Mouse (Mus musculus) kidney, embryonic 14.5 days (tissue): ENCODE measurements around the gene Nell2. TPM values are rescaled to one million over a fixed set of nuclear protein-coding genes. Genes with fewer than 3 reads are reported as not detected.

ENCODE experiments used
- ATAC-seq: fragments of 200-750 bp; cut with Nextera tagmentation; 2 replicates; pipeline ENCODE4 v1.8.0; 2017; ENCODE audit warnings: moderate number of reproducible peaks, mild to moderate bottlenecking, moderate TSS enrichment, moderate library complexity; ENCODE audit not compliant: low FRiP score, low TSS enrichment
- H3K27ac ChIP-seq: fragments of 300-500 bp; sonication (generic); 2 replicates; pipeline ENCODE4 v1.5.1; 2014; ENCODE audit warnings: low read depth, mild to moderate bottlenecking, low read length, moderate library complexity, mixed read lengths
- H3K27me3 ChIP-seq: fragments of 300-500 bp; sonication (generic); 2 replicates; pipeline ENCODE4 v1.6.1; 2014; ENCODE audit warnings: mild to moderate bottlenecking, low read length; ENCODE audit not compliant: control insufficient read depth, insufficient read depth
- H3K36me3 ChIP-seq: fragments of 300-500 bp; sonication (generic); 2 replicates; pipeline ENCODE4 v1.6.1; 2014; ENCODE audit warnings: low read length, mixed read lengths; ENCODE audit not compliant: control insufficient read depth, insufficient read depth
- H3K4me1 ChIP-seq: fragments of 300-500 bp; sonication (generic); 2 replicates; pipeline ENCODE4 v1.6.1; 2014; ENCODE audit warnings: low read length, mixed read lengths; ENCODE audit not compliant: control insufficient read depth, insufficient read depth
- H3K4me2 ChIP-seq: fragments of 300-500 bp; sonication (generic); replicated peaks from 2 replicates; pipeline ENCODE4 v1.6.1; 2014; ENCODE audit warnings: low read depth, mild to moderate bottlenecking, low read length
- H3K4me3 ChIP-seq: fragments of 300-500 bp; sonication (generic); 2 replicates; pipeline ENCODE4 v1.5.1; 2014; ENCODE audit warnings: mild to moderate bottlenecking, low read length
- H3K9ac ChIP-seq: fragments of 300-500 bp; sonication (generic); 2 replicates; pipeline ENCODE4 v1.6.1; 2014; ENCODE audit warnings: low read depth, mild to moderate bottlenecking, low read length, moderate library complexity
- H3K9me3 ChIP-seq: fragments of 300-500 bp; sonication (generic); 2 replicates; pipeline ENCODE4 v1.6.1; 2016; ENCODE audit warnings: low read length; ENCODE audit not compliant: control insufficient read depth
- WGBS: fragments of 180-500 bp; shearing (Covaris S2); extraction: QIAGEN DNeasy Blood & Tissue Kit; methylation state at CpG from one replicate; pipeline ENCODE4 v1.1.7; 2014; 5-methylcytosine and 5-hydroxymethylcytosine counted together
- polyA plus RNA-seq: library from polyadenylated mRNA; unstranded; fragments of >200 nt; fragmentation: Nextera tagmentation; extraction: Ambion mirVana; gene quantifications from 2 replicates; pipeline ENCODE4 v1.2.1, GENCODE M21; 2014

The Nell2 gene
- polyA plus RNA-seq, 1 experiment from 2014 or later: 11.2 TPM

DNA sequence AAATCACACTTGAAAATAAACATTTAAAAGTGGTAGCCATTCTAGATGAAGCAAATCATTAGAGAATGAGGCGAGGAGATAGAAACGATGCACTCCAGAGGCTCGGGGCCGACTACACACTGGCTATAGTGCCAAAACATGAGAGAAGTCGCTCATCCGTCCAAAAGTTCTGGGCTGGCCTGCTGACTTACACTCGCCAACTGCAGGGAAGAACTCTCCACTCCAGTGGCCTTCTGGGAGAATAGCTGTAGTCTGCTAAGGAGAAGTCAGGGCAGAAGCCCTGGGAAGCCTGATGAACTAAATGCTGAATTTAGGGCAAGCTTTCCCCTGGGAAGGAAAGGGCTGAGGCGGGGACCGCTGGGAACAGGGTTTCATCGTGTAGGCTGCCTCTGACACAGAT, 231.8 kb downstream of the Nell2 start:
- no peak for ATAC-seq
- Histone ChIP-seq H3K9ac (no peak overlapping the region), H3K36me3 (no peaks in the 10 kb centered on the region), H3K27me3 (no peaks in the 10 kb centered on the region), H3K4me1 (no peaks in the 10 kb centered on the region), H3K4me2 (no peak overlapping the region), H3K27ac (no peak overlapping the region), H3K4me3 (no peak overlapping the region), H3K9me3 (no peaks in the 10 kb centered on the region)
- WGBS: 83% methylated on average over 10 of the region's 10 CpGs

DNA sequence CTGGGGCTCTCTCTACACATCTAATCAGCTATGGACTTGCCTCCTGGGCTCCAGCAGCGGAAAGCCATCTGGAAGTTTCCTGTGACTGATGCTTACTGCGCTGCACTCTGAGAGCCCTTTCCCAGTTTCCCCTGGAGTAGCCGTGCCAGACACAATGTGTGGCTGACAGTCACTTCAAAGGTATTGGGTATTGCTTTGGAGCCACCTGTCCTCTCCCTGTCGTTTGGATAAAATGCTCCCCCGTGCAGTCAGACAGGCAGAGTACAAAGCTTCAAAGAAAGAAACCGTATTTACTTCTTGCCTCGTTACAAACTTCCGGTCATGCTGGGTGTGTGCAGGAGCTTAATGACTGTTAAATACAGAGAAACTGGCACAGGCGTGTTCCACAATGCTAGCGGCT, 239.3 kb downstream of the Nell2 start:
- ATAC-seq: no peak
- H3K9me3 ChIP-seq: no peaks in the 10 kb centered on the region
- 33% methylated on average over 10 of the region's 10 CpGs for WGBS
- no peaks in the 10 kb centered on the region for H3K4me1 ChIP-seq
- H3K4me2 ChIP-seq: no peak overlapping the region
- H3K27me3 ChIP-seq: no peaks in the 10 kb centered on the region
- no peak overlapping the region for H3K27ac ChIP-seq
- H3K36me3 ChIP-seq: no peaks in the 10 kb centered on the region
- H3K4me3 ChIP-seq: no peak overlapping the region
- H3K9ac ChIP-seq: no peak overlapping the region

DNA sequence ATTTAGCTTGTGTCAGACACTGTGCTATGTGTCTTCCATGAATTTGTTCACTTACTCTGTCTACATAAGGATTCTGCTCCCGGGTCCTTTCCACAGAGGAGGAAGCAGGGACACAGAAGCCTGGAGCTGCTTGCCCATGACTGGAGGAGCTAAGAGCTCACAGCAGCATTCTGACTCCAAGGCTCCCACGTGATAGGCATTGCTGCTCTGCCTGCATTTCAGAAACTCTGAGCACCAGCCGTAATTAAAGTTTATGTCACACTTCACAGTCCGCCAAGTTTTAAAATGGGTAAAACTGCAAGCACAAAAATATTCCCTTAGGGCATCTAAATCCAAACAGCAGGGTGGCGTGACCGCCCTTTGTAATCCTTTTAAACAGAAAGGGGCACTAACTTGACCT, 243.2 kb downstream of the Nell2 start:
- H3K4me1 ChIP-seq: no peaks in the 10 kb centered on the region
- ATAC-seq: peak; percentile 80
- WGBS: 12% methylated on average over 6 of the region's 6 CpGs
- no peak overlapping the region for H3K9ac ChIP-seq
- no peaks in the 10 kb centered on the region for H3K27me3 ChIP-seq
- H3K4me3 ChIP-seq: no peak overlapping the region
- H3K4me2 ChIP-seq: no peak overlapping the region
- no peaks in the 10 kb centered on the region for H3K36me3 ChIP-seq
- H3K9me3 ChIP-seq: no peaks in the 10 kb centered on the region
- no peak overlapping the region for H3K27ac ChIP-seq

DNA sequence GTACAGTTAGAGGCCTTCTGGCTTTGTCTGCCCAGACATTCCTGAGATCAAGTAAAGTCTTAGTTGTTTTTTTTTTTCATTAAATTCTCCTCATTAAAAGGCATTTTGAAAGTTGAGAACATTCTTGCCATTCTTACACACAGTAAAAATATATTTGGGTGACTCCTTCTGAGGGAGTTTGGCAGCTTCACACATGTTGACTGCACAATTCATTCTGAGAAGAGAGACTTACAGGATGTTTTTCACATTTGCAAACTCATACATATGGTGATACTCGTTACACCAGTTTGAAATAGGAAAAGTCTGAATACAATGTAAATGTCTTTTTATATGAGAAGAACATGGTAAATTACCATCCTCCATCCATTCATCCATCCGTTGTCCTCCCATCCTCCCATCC, 247.4 kb downstream of the Nell2 start:
- Histone ChIP-seq H3K36me3 (no peaks in the 10 kb centered on the region), H3K9ac (no peak overlapping the region), H3K27me3 (no peaks in the 10 kb centered on the region), H3K4me1 (no peaks in the 10 kb centered on the region), H3K27ac (no peak overlapping the region), H3K9me3 (no peaks in the 10 kb centered on the region), H3K4me3 (no peak overlapping the region), H3K4me2 (no peak overlapping the region)
- no peak for ATAC-seq
- 76% methylated on average over 2 of the region's 2 CpGs for WGBS

DNA sequence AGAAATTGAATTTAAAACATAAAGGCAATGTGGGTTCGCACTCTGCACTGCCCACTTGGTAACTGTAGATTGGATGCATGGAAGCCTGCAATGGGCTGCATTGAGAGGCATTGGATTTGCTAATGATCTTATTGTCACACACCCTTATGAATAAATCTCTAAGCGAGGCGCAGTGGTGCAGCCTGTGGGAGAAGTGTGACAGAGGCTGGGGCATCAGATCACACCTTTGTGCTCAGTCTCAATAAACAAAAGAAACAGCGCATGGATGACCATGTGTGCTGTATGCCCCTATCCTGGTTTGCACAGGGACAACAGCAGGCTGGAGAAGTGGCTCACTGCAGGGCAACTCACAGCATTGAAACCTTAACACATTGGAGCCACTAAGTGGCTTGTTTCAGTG, 250.4 kb downstream of the Nell2 start:
- WGBS: 96% methylated on average over 4 of the region's 4 CpGs
- H3K9me3 ChIP-seq: no peaks in the 10 kb centered on the region
- H3K27me3 ChIP-seq: no peaks in the 10 kb centered on the region
- H3K4me3 ChIP-seq: no peak overlapping the region
- no peak overlapping the region for H3K4me2 ChIP-seq
- no peaks in the 10 kb centered on the region for H3K36me3 ChIP-seq
- ATAC-seq: no peak
- no peak overlapping the region for H3K27ac ChIP-seq
- no peak overlapping the region for H3K9ac ChIP-seq
- H3K4me1 ChIP-seq: no peaks in the 10 kb centered on the region

DNA sequence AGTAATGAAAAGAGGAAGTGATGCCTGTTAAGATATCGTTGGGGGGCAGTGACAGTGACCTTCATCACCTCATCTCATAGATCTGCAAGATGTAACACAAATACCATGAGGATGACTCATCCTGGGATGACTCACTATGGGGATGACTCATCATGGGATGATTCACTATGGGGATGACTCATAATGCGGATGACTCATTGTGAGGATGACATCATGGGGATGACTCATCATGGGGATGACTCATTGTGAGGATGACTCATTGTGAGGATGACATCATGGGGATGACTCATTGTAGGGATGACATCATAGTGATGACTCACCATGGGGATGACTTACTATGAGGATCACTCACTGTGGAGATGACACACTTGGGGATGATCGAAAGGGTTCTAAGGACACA, 251.8 kb downstream of the Nell2 start:
- no peak for ATAC-seq
- no peaks in the 10 kb centered on the region for H3K9me3 ChIP-seq
- no peak overlapping the region for H3K9ac ChIP-seq
- no peak overlapping the region for H3K27ac ChIP-seq
- no peaks in the 10 kb centered on the region for H3K4me1 ChIP-seq
- no peaks in the 10 kb centered on the region for H3K36me3 ChIP-seq
- H3K4me3 ChIP-seq: no peak overlapping the region
- no peaks in the 10 kb centered on the region for H3K27me3 ChIP-seq
- no peak overlapping the region for H3K4me2 ChIP-seq
- 94% methylated on average over 3 of the region's 3 CpGs for WGBS

DNA sequence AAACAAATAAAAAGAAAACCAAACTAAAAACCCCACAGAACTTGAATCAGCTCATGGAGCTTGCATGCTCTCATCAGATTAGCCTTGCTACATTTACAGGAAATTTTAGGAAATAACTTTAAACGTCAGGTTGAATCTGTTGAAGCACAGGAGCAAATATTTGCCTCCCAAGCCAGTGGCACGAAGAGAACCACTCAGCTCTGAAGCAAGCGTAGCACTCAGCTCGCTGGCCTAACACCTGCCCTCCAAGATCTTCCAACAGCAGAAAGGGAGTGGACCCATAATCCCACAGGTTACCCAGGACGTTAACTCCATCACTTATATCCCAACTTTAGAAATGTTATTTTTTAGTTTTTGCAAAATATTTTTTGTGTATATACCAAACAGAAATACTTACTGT, 252.8 kb downstream of the Nell2 start:
- no peaks in the 10 kb centered on the region for H3K9me3 ChIP-seq
- no peak for ATAC-seq
- WGBS: 90% methylated on average over 5 of the region's 5 CpGs
- H3K36me3 ChIP-seq: no peaks in the 10 kb centered on the region
- H3K27me3 ChIP-seq: no peaks in the 10 kb centered on the region
- no peak overlapping the region for H3K9ac ChIP-seq
- H3K4me1 ChIP-seq: no peaks in the 10 kb centered on the region
- no peak overlapping the region for H3K27ac ChIP-seq
- H3K4me3 ChIP-seq: no peak overlapping the region
- no peak overlapping the region for H3K4me2 ChIP-seq

DNA sequence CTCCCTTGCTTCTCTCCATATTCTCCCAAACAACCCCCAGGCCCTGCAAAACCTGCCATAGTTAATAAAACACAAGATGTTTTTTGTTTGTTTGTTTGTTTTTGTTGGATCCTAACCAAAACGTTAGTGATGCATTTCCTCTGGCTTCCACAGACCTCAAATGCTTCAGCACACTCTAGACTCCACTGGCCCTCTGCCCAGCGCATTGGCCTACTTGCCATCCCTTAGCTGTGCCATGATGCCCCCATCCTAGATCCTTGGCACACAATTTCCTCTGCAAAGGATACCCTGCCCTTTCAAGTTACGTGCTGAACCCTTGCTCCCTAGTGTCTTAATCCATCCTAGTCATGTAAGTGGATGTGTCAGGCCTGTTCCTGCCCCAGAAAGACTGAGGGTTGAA, 255.1 kb downstream of the Nell2 start:
- WGBS: 86% methylated on average over 3 of the region's 3 CpGs
- no peak for ATAC-seq
- Histone ChIP-seq H3K36me3 (no peaks in the 10 kb centered on the region), H3K4me3 (no peak overlapping the region), H3K9ac (no peak overlapping the region), H3K9me3 (no peaks in the 10 kb centered on the region), H3K27me3 (no peaks in the 10 kb centered on the region), H3K27ac (no peak overlapping the region), H3K4me1 (no peaks in the 10 kb centered on the region), H3K4me2 (no peak overlapping the region)

DNA sequence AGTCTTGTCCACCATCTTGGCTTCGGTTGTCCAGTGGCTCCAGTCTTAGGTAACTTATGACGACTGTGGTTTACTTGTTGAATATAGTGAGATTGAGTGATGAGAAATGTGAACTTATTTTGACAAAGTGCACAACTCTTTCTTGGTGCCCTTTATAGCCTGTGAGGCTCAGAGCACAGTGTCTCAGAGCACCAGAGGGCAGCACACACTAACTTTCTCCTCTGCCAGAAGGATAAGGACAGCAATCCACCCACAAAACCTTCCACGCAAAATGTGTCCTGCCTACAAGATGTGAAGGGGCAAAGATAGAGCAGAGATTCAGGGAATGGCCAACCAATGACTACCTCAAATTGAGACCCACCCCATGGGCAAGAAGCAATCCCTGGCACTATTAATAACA, 256.2 kb downstream of the Nell2 start:
- Histone ChIP-seq H3K4me2 (no peak overlapping the region), H3K9ac (no peak overlapping the region), H3K9me3 (no peaks in the 10 kb centered on the region), H3K27me3 (no peaks in the 10 kb centered on the region), H3K27ac (no peak overlapping the region), H3K36me3 (no peaks in the 10 kb centered on the region), H3K4me3 (no peak overlapping the region), H3K4me1 (no peaks in the 10 kb centered on the region)
- 86% methylated on average over 3 of the region's 3 CpGs for WGBS
- ATAC-seq: no peak
